Mouse (Mus musculus) C2C12 (cell line): ENCODE measurements around the gene Cyb5rl.

Experiments used
- CEBPB ChIP-seq: IDR thresholded peaks from one replicate; pipeline ENCODE4 v1.6.1; 2011; ENCODE audit warnings: low read depth, mild to moderate bottlenecking, control low read depth, moderate library complexity
- CTCF ChIP-seq: IDR thresholded peaks from one replicate; pipeline ENCODE4 v1.5.1; 2011; ENCODE audit not compliant: control insufficient read depth, insufficient read depth, insufficient read length
- MAX ChIP-seq: IDR thresholded peaks from one replicate; pipeline ENCODE4 v1.6.1; 2011; ENCODE audit warnings: mild to moderate bottlenecking, control low read depth
- MYOD1 ChIP-seq: IDR thresholded peaks from one replicate; pipeline ENCODE4 v1.6.1; 2011; ENCODE audit warnings: low read depth; ENCODE audit not compliant: control insufficient read depth, insufficient read length
- MYOG ChIP-seq: IDR thresholded peaks from one replicate; pipeline ENCODE4 v1.6.1; 2011; ENCODE audit not compliant: control insufficient read depth, insufficient read length; ENCODE audit errors: extremely low read depth
- USF1 ChIP-seq: IDR thresholded peaks from one replicate; pipeline ENCODE4 v1.6.1; 2011; ENCODE audit warnings: low read depth, mild to moderate bottlenecking, control low read depth, moderate library complexity

DNA sequence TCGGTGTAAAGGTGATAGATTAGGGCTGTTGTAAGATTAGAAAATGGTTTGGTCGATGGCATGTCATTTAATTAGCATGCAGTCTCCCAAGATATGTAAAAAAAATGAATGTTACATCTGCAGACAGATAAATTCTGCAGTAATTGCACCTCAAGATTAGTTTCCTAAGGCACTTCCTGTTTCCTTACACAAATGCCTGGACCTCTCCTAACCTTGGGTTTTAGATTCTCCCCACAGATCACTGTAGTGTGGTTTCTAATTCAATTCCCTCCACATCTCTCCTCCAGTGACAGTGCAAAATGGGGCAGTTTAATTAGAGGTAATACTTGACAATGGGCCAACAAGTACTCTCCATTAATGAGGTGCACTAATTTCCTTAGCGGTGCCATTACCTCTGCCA lies 3.6 kb upstream of the Cyb5rl start:
- TF ChIP-seq MYOD1, result no peak
- no peak for TF ChIP-seq CTCF
- TF ChIP-seq CEBPB, result no peak
- no peak for TF ChIP-seq USF1
- TF ChIP-seq MAX, result no peak
- TF ChIP-seq MYOG, result no peak
